Mouse (Mus musculus) intestine, postnatal 0 days (tissue): ENCODE data around the gene Siah3. TPM values are rescaled to one million over a fixed set of nuclear protein-coding genes. Genes with fewer than 3 reads are reported as not detected.

Source experiments
- ATAC-seq: fragments of 200-750 bp; cut with Nextera tagmentation; 2 replicates; pipeline ENCODE4 v1.8.0; 2017; ENCODE audit warnings: mild to moderate bottlenecking, moderate TSS enrichment, moderate library complexity
- H3K27ac ChIP-seq: fragments of 300-500 bp; sonication (generic); 2 replicates; pipeline ENCODE4 v1.5.1; 2014; ENCODE audit warnings: mild to moderate bottlenecking, low read depth, low read length, moderate library complexity
- H3K27me3 ChIP-seq: fragments of 300-500 bp; sonication (generic); replicated peaks from 2 replicates; pipeline ENCODE4 v1.6.1; 2014; ENCODE audit warnings: low read length, mixed read lengths; ENCODE audit not compliant: control insufficient read depth, insufficient read depth
- H3K36me3 ChIP-seq: fragments of 300-500 bp; sonication (generic); 2 replicates; pipeline ENCODE4 v1.6.1; 2014; ENCODE audit warnings: mild to moderate bottlenecking, moderate library complexity; ENCODE audit not compliant: control insufficient read depth, insufficient read depth
- H3K4me1 ChIP-seq: fragments of 300-500 bp; sonication (generic); replicated peaks from 2 replicates; pipeline ENCODE4 v1.6.1; 2014; ENCODE audit warnings: antibody characterized with exemption, low read length, mixed read lengths; ENCODE audit not compliant: control insufficient read depth, insufficient read depth
- H3K4me2 ChIP-seq: fragments of 300-500 bp; sonication (generic); replicated peaks from 2 replicates; pipeline ENCODE4 v1.6.1; 2014; ENCODE audit warnings: low read depth, mild to moderate bottlenecking, moderate library complexity
- H3K4me3 ChIP-seq: fragments of 300-500 bp; sonication (generic); 2 replicates; pipeline ENCODE4 v1.5.1; 2014; ENCODE audit warnings: low read depth, low read length
- H3K9ac ChIP-seq: fragments of 300-500 bp; sonication (generic); 2 replicates; pipeline ENCODE4 v1.6.1; 2014; ENCODE audit warnings: mild to moderate bottlenecking, low read depth, low read length
- H3K9me3 ChIP-seq: fragments of 300-500 bp; sonication (generic); 2 replicates; pipeline ENCODE4 v1.6.1; 2016; ENCODE audit warnings: mixed run types; ENCODE audit not compliant: control insufficient read depth
- CTCF ChIP-seq: sonication (generic); IDR thresholded peaks from 2 replicates; pipeline ENCODE4 v1.5.1; 2016; ENCODE audit warnings: low read depth, mild to moderate bottlenecking, control low read depth, antibody characterized with exemption, moderate library complexity
- WGBS: fragments of 180-500 bp; shearing (Covaris S2); extraction: QIAGEN DNeasy Blood & Tissue Kit; methylation state at CpG from one replicate; pipeline ENCODE4 v1.1.7; 2014; 5-methylcytosine and 5-hydroxymethylcytosine counted together
- polyA plus RNA-seq: library from polyadenylated mRNA; unstranded; fragments of >200 nt; fragmentation: Nextera tagmentation; extraction: Ambion mirVana; gene quantifications from 2 replicates; pipeline ENCODE4 v1.2.1, GENCODE M21; 2015

Siah3 gene
- polyA plus RNA-seq, result not detected in 2 replicates

GRCm38 (mm10) chr14:75455743-75456421, at the start of gene Siah3:
Gene Siah3, plus strand, starts transcription at chr14:75455982.
- ATAC-seq, result no peak

DNA sequence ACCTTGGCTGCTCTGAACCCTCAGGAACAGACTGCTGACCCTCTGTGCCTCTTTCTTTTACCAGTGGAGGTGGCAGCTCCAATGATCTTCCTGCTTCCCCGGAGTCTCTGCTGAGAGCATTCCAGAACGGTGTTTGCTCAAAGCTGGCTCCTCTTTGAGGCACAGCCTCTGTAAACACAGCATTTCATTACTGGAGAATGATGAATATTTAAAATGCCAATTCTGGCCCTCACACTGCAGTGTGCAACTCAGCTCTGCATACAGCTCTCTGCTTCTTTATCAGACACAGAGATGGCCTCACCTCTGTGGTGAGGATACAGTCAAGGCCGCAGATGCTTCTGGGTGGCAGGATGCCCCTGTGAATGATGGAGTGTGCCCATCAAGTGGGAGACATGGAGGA, 46.0 kb upstream of the Siah3 start:
- Histone ChIP-seq H3K4me1 (no peaks in the 10 kb centered on the region), H3K4me3 (no peak overlapping the region), H3K27ac (no peak overlapping the region), H3K36me3 (no peaks in the 10 kb centered on the region), H3K9me3 (no peaks in the 10 kb centered on the region), H3K9ac (no peak overlapping the region), H3K4me2 (no peak overlapping the region), H3K27me3 (no peaks in the 10 kb centered on the region)
- no peak for TF ChIP-seq CTCF
- ATAC-seq, result no peak
- 48% methylated on average over 3 of the region's 3 CpGs for WGBS

More at GRCm38 (mm10) chr14:75455743-75456421, at the start of gene Siah3:
- TF ChIP-seq CTCF, result no peak
- Histone ChIP-seq H3K9me3 (no peaks in the 10 kb centered on the region), H3K9ac (no peak within 1 kb of the TSS), H3K4me1 (no peaks in the 10 kb centered on the region), H3K27me3 (peaks cover 15% of the 10 kb centered on the region; the same call in 1 of the 2 replicates), H3K27ac (no peak within 1 kb of the TSS), H3K4me3 (peak within 1 kb of the TSS; percentile 26), H3K36me3 (no peaks in the 10 kb centered on the region), H3K4me2 (peak within 1 kb of the TSS; percentile 58)
- WGBS, result 13% methylated on average over 18 of the region's 18 CpGs

DNA sequence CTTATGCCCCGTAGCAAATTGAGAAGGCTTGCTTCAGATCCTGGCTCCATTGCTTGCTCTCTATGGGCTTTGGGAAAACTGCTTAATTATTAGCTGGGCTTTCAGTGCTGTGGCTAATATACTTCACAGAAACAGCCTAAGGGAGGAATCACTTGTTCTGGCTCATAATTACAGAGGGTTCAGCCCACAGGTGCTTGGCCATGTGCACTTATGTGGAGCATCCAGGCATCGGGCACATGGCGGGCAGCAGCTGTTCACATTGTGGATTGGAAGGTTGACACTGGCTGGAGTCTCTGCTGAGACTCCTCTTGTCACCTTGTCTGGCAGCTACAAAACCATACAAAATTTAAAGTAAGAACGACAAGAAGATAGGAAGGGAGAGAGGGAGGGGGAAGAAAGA, 45.4 kb upstream of the Siah3 start:
- Histone ChIP-seq H3K4me3 (no peak overlapping the region), H3K36me3 (no peaks in the 10 kb centered on the region), H3K27ac (no peak overlapping the region), H3K9ac (no peak overlapping the region), H3K4me1 (no peaks in the 10 kb centered on the region), H3K27me3 (no peaks in the 10 kb centered on the region), H3K4me2 (no peak overlapping the region), H3K9me3 (no peaks in the 10 kb centered on the region)
- no peak for ATAC-seq
- WGBS, result 82% methylated on average over 4 of the region's 4 CpGs
- TF ChIP-seq CTCF, result no peak

DNA sequence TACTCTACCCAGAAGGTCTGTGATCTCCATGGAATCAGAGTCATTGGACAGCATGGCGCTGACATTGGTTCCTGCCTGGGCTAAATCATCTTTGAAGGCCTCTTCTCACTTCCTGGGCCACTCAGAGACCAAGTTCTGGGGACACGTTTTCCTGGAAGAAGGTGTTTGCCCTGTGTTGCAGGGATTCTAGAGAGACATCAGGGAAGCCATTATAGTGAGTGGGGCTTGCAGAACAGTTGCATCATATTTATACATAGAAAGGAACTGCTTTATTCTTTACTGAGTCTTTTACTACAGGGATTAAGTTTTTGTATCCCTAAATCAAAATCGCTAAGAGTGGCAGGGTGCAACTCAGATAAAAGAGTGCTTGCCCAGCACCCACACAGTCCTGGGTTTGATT, 37.1 kb upstream of the Siah3 start:
- Histone ChIP-seq H3K27ac (no peak overlapping the region), H3K4me3 (no peak overlapping the region), H3K4me2 (no peak overlapping the region), H3K9me3 (no peaks in the 10 kb centered on the region), H3K36me3 (no peaks in the 10 kb centered on the region), H3K9ac (no peak overlapping the region), H3K27me3 (no peaks in the 10 kb centered on the region), H3K4me1 (no peaks in the 10 kb centered on the region)
- 78% methylated on average over 3 of the region's 3 CpGs for WGBS
- ATAC-seq, result no peak
- TF ChIP-seq CTCF, result no peak

GRCm38 (mm10) chr14:75419876-75420275, 35.9 kb upstream of the Siah3 start:
- no peak for ATAC-seq
- Histone ChIP-seq H3K4me2 (no peak overlapping the region), H3K27me3 (no peaks in the 10 kb centered on the region), H3K27ac (no peak overlapping the region), H3K4me1 (no peaks in the 10 kb centered on the region), H3K4me3 (no peak overlapping the region), H3K36me3 (no peaks in the 10 kb centered on the region), H3K9ac (no peak overlapping the region), H3K9me3 (no peaks in the 10 kb centered on the region)
- TF ChIP-seq CTCF, result no peak
- WGBS, result 94% methylated on average over 7 of the region's 7 CpGs

- TF ChIP-seq CTCF, result no peak
- H3K27me3 ChIP-seq, result no peaks in the 10 kb centered on the region
- H3K9ac ChIP-seq, result no peak overlapping the region
- H3K4me2 ChIP-seq, result no peak overlapping the region
- no peak for ATAC-seq
- H3K9me3 ChIP-seq, result no peaks in the 10 kb centered on the region
- no peaks in the 10 kb centered on the region for H3K36me3 ChIP-seq
- H3K27ac ChIP-seq, result no peak overlapping the region
- no peaks in the 10 kb centered on the region for H3K4me1 ChIP-seq
- WGBS, result 57% methylated on average over 6 of the region's 6 CpGs
- H3K4me3 ChIP-seq, result no peak overlapping the region
Observed at GRCm38 (mm10) chr14:75420811-75421210, 35.0 kb upstream of the Siah3 start.
